ENCODE assay signal across 19 mouse cellular contexts in the genomic region with DNA sequence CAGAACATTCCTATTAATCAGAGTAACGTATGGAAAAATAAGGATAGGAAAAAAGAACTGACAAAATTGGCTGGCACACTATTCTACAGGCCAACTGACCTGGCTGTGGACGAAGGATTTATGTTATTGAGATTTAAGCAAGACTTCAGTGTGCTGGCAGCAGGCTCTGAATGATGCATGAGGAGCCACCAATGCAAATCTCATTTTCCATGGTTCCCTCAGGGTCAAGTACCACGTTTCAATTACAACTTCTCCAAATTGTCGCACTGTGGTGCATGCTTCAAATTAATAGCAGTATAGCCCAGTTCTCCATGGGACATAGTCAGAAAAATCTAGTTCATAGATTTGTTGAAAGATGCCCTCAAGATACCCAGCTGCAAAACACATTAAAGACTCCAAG.
"Had no signal": no experiment of that assay in that cellular context is flagged by ENCODE, and none has a peak within 500 bp of the region (broad histone marks: within the 10 kb centered on the region; RNA-seq: fewer than 3 reads in every experiment).

No protein-coding gene starts in this region.

- ATAC-seq: intestine, embryonic 15.5 days had no signal

- H3K27ac ChIP-seq: intestine, embryonic 15.5 days; kidney, embryonic 15.5 days; left cerebral cortex, adult 2 months; liver, embryonic 13.5 days; midbrain, embryonic 12.5 days; neural tube, embryonic 13.5 days; stomach, embryonic 15.5 days had no signal

- DNase-seq: kidney, adult 11 months; kidney, adult 8-10 months; kidney, postnatal 10 days; kidney, postnatal 36 days; layer of hippocampus, postnatal 36 days; liver, embryonic 13.5 days; lung, adult 2 months; lung, postnatal 14 days; lung, postnatal 4 days; retina, postnatal 1 day; right cerebral cortex, postnatal 25 days; spleen, adult 18-20 months; thymus, postnatal 25 days had no signal

- H3K36me3 ChIP-seq: intestine, embryonic 15.5 days; kidney, embryonic 15.5 days; liver, embryonic 13.5 days; midbrain, embryonic 12.5 days; neural tube, embryonic 13.5 days; stomach, embryonic 15.5 days had no signal

- H3K4me1 ChIP-seq: intestine, embryonic 15.5 days; liver, embryonic 13.5 days; stomach, embryonic 15.5 days had no signal

- H3K4me3 ChIP-seq: intestine, embryonic 15.5 days; kidney, embryonic 15.5 days; left cerebral cortex, adult 2 months; liver, embryonic 13.5 days; midbrain, embryonic 12.5 days; neural tube, embryonic 13.5 days; stomach, embryonic 15.5 days had no signal

- H3K27me3 ChIP-seq: intestine, embryonic 15.5 days; kidney, embryonic 15.5 days; liver, embryonic 13.5 days; midbrain, embryonic 12.5 days; neural tube, embryonic 13.5 days; stomach, embryonic 15.5 days had no signal

- H3K9ac ChIP-seq: intestine, embryonic 15.5 days; kidney, embryonic 15.5 days; liver, embryonic 13.5 days; midbrain, embryonic 12.5 days; neural tube, embryonic 13.5 days; stomach, embryonic 15.5 days had no signal

- H3K9me3 ChIP-seq: intestine, embryonic 15.5 days; kidney, embryonic 15.5 days; liver, embryonic 13.5 days; midbrain, embryonic 12.5 days; neural tube, embryonic 13.5 days; stomach, embryonic 15.5 days had no signal

- H3K4me2 ChIP-seq: intestine, embryonic 15.5 days; kidney, embryonic 15.5 days; liver, embryonic 13.5 days; midbrain, embryonic 12.5 days; neural tube, embryonic 13.5 days; stomach, embryonic 15.5 days had no signal
